8 mouse cellular contexts compared by ENCODE assay signal in genomic region chr13:81656091-81656850, GRCm38 (mm10). TPM values are rescaled to one million over a fixed set of nuclear protein-coding genes. Genes with fewer than 3 reads are reported as not detected.
DNase-seq lines count a peak whose midpoint lies in the region; ATAC-seq and TF ChIP-seq lines count a peak whose summit lies in the region.

No protein-coding gene starts in this region.

- H3K4me2 ChIP-seq in heart, postnatal 0 days (ENCODE audit: low read depth, low read length), result peak overlapping the region; percentile 55
- H3K4me2 ChIP-seq in embryonic facial prominence, embryonic 11.5 days (ENCODE audit: low read depth, low read length), result no peak overlapping the region
- peak overlapping the region; percentile 64 for H3K4me2 ChIP-seq in kidney, embryonic 16.5 days (replicated peaks; ENCODE audit: low read depth, low read length)

- no peak overlapping the region for H3K4me3 ChIP-seq in heart, postnatal 0 days (ENCODE audit: low read depth, low read length)
- H3K4me3 ChIP-seq in embryonic facial prominence, embryonic 11.5 days (ENCODE audit: low read depth, low read length), result no peak overlapping the region
- no peak overlapping the region for H3K4me3 ChIP-seq in kidney, embryonic 16.5 days (ENCODE audit: low read length)

- TF ChIP-seq CTCF in heart, postnatal 0 days (IDR thresholded peaks at IDR 0.05; ENCODE audit: low read depth), result no peak

- no peaks in the 10 kb centered on the region for H3K27me3 ChIP-seq in heart, postnatal 0 days (ENCODE audit: control insufficient read depth, insufficient read depth, low read length)
- H3K27me3 ChIP-seq in embryonic facial prominence, embryonic 11.5 days (ENCODE audit: control insufficient read depth, insufficient read depth, low read length), result no peaks in the 10 kb centered on the region
- H3K27me3 ChIP-seq in kidney, embryonic 16.5 days (ENCODE audit: insufficient read depth, low read length), result no peaks in the 10 kb centered on the region

- no peak overlapping the region for H3K27ac ChIP-seq in heart, postnatal 0 days (ENCODE audit: low read depth)
- no peak overlapping the region for H3K27ac ChIP-seq in embryonic facial prominence, embryonic 11.5 days (replicated peaks; ENCODE audit: low read depth, low read length)
- no peak overlapping the region for H3K27ac ChIP-seq in kidney, embryonic 16.5 days (ENCODE audit: low read length)

- no peak for TF ChIP-seq EP300 in heart, postnatal 0 days (IDR thresholded peaks at IDR 0.05; ENCODE audit: low read depth)

- H3K36me3 ChIP-seq in heart, postnatal 0 days (replicated peaks; ENCODE audit: control insufficient read depth, insufficient read depth, low read length), result no peaks in the 10 kb centered on the region
- no peaks in the 10 kb centered on the region for H3K36me3 ChIP-seq in embryonic facial prominence, embryonic 11.5 days (replicated peaks; ENCODE audit: control insufficient read depth, insufficient read depth, low read depth, low read length)
- 0 out of 2 replicates have a peak, but pooled peaks cover 2% of the 10 kb centered on the region for H3K36me3 ChIP-seq in kidney, embryonic 16.5 days (ENCODE audit: insufficient read depth, low read length)

- no peak for DNase-seq in heart, postnatal 0 days (ENCODE audit: low spot score)
- no peak for DNase-seq in heart, adult 8-10 months (ENCODE audit: low spot score)
- peak; percentile 29 for DNase-seq in embryonic facial prominence, embryonic 11.5 days (ENCODE audit: low spot score)
- peak; percentile 32 for DNase-seq in neural tube, embryonic 10.5 days (ENCODE audit: extremely low spot score, low spot score)
- DNase-seq in adipocyte (ENCODE audit: low spot score), result no peak
- no peak for DNase-seq in urinary bladder, adult 18-20 months (ENCODE audit: low spot score in 2 of 2)

- H3K9me3 ChIP-seq in heart, postnatal 0 days (replicated peaks; ENCODE audit: control insufficient read depth, low read length), result no peaks in the 10 kb centered on the region
- no peaks in the 10 kb centered on the region for H3K9me3 ChIP-seq in embryonic facial prominence, embryonic 11.5 days (replicated peaks; ENCODE audit: control insufficient read depth, low read length)
- H3K9me3 ChIP-seq in kidney, embryonic 16.5 days (ENCODE audit: low read length), result no peaks in the 10 kb centered on the region

- no peak overlapping the region for H3K9ac ChIP-seq in heart, postnatal 0 days (replicated peaks; ENCODE audit: low read depth, low read length)
- no peak overlapping the region for H3K9ac ChIP-seq in embryonic facial prominence, embryonic 11.5 days (replicated peaks; ENCODE audit: low read length)
- H3K9ac ChIP-seq in kidney, embryonic 16.5 days (replicated peaks; ENCODE audit: low read length), result no peak overlapping the region

- no peak for ATAC-seq in heart, postnatal 0 days (ENCODE audit: insufficient read depth, low read depth)
- no peak for ATAC-seq in embryonic facial prominence, embryonic 11.5 days (replicated peaks; ENCODE audit: insufficient number of reproducible peaks, low FRiP score, low TSS enrichment, low read depth)
- no peak for ATAC-seq in kidney, embryonic 16.5 days (ENCODE audit: low FRiP score, low TSS enrichment)
- ATAC-seq in inflammation-experienced regulatory T-cells, adult 6 months, result no peak

- peaks cover 11% of the 10 kb centered on the region; the same call in 1 of the 2 replicates for H3K4me1 ChIP-seq in heart, postnatal 0 days (ENCODE audit: control insufficient read depth, insufficient read depth)
- no peaks in the 10 kb centered on the region for H3K4me1 ChIP-seq in embryonic facial prominence, embryonic 11.5 days (ENCODE audit: control insufficient read depth, insufficient read depth, low read length)
- H3K4me1 ChIP-seq in kidney, embryonic 16.5 days (ENCODE audit: insufficient read depth, low read length), result peaks cover 16% of the 10 kb centered on the region

- WGBS in heart, postnatal 0 days, result 50% methylated on average over 14 of the region's 14 CpGs
- 24% methylated on average over 14 of the region's 14 CpGs for WGBS in embryonic facial prominence, embryonic 11.5 days
- 35% methylated on average over 14 of the region's 14 CpGs for WGBS in kidney, embryonic 16.5 days

RNA-seq across cellular contexts. Expression of gene Lysmd3, which starts 1.2 kb away (rescaled TPM):
- total RNA-seq in heart, postnatal 0 days (2014; rRNA removed; ENCODE audit: low replicate concordance), result 23.8 and 62.8 TPM in 2 replicates
- polyA plus RNA-seq in heart, postnatal 0 days (2015; fragmentation: Nextera tagmentation; extraction: Ambion mirVana), result 14.9 and 16.3 TPM in 2 replicates
- 10 to 100 TPM; 11.9 to 15.0 (median 14.2) TPM for total RNA-seq in heart, adult 8-10 months (2022)
- 31.8 and 33.9 TPM in 2 replicates for polyA plus RNA-seq in embryonic facial prominence, embryonic 11.5 days (2014; fragmentation: Nextera tagmentation; extraction: Ambion mirVana)
- polyA plus RNA-seq in kidney, embryonic 16.5 days (2015; fragmentation: Nextera tagmentation; extraction: Ambion mirVana), result 23.7 and 26.0 TPM in 2 replicates
- 10 to 100 TPM; 15.7 to 26.2 (median 20.9) TPM for polyA plus RNA-seq in inflammation-experienced regulatory T-cells, adult 6 months (2017; shearing (Covaris generic))

RNA-seq across cellular contexts. Expression of gene Adgrv1, which starts 23.3 kb away (rescaled TPM):
- 0.54 and 10.5 TPM in 2 replicates for total RNA-seq in heart, postnatal 0 days (2014; rRNA removed; ENCODE audit: low replicate concordance)
- 0.65 and 0.68 TPM in 2 replicates for polyA plus RNA-seq in heart, postnatal 0 days (2015; fragmentation: Nextera tagmentation; extraction: Ambion mirVana)
- under 1 TPM; 0.05 to 0.38 (median 0.30) TPM for total RNA-seq in heart, adult 8-10 months (2022)
- 8.0 and 8.3 TPM in 2 replicates for polyA plus RNA-seq in embryonic facial prominence, embryonic 11.5 days (2014; fragmentation: Nextera tagmentation; extraction: Ambion mirVana)
- polyA plus RNA-seq in kidney, embryonic 16.5 days (2015; fragmentation: Nextera tagmentation; extraction: Ambion mirVana), result 4.3 and 4.5 TPM in 2 replicates
- under 1 TPM; 0.24 to 0.54 (median 0.31) TPM for polyA plus RNA-seq in inflammation-experienced regulatory T-cells, adult 6 months (2017; shearing (Covaris generic))

RNA-seq across cellular contexts. Expression of gene Polr3g, which starts 54.5 kb away (rescaled TPM):
- total RNA-seq in heart, postnatal 0 days (2014; rRNA removed; ENCODE audit: low replicate concordance), result 2.6 and 3.7 TPM in 2 replicates
- 4.2 and 5.5 TPM in 2 replicates for polyA plus RNA-seq in heart, postnatal 0 days (2015; fragmentation: Nextera tagmentation; extraction: Ambion mirVana)
- total RNA-seq in heart, adult 8-10 months (2022), result 1 to 10 TPM; 4.3 to 5.9 (median 5.4) TPM
- polyA plus RNA-seq in embryonic facial prominence, embryonic 11.5 days (2014; fragmentation: Nextera tagmentation; extraction: Ambion mirVana), result 17.6 and 20.0 TPM in 2 replicates
- polyA plus RNA-seq in kidney, embryonic 16.5 days (2015; fragmentation: Nextera tagmentation; extraction: Ambion mirVana), result 10.9 and 11.9 TPM in 2 replicates
- polyA plus RNA-seq in inflammation-experienced regulatory T-cells, adult 6 months (2017; shearing (Covaris generic)), result 1 to 10 TPM; 8.5 to 9.9 (median 9.3) TPM

RNA-seq across cellular contexts. Expression of gene Mblac2, which starts 54.9 kb away (rescaled TPM):
- total RNA-seq in heart, postnatal 0 days (2014; rRNA removed; ENCODE audit: low replicate concordance), result 1.8 and 4.2 TPM in 2 replicates
- 5.9 and 7.0 TPM in 2 replicates for polyA plus RNA-seq in heart, postnatal 0 days (2015; fragmentation: Nextera tagmentation; extraction: Ambion mirVana)
- total RNA-seq in heart, adult 8-10 months (2022), result 1 to 10 TPM; 4.8 to 7.6 (median 6.3) TPM
- polyA plus RNA-seq in embryonic facial prominence, embryonic 11.5 days (2014; fragmentation: Nextera tagmentation; extraction: Ambion mirVana), result 4.3 and 6.4 TPM in 2 replicates
- polyA plus RNA-seq in kidney, embryonic 16.5 days (2015; fragmentation: Nextera tagmentation; extraction: Ambion mirVana), result 8.9 and 9.5 TPM in 2 replicates
- 10 to 100 TPM in 2 of 3 experiments, 1 to 10 TPM in 1; 5.2 to 15.0 (median 14.6) TPM for polyA plus RNA-seq in inflammation-experienced regulatory T-cells, adult 6 months (2017; shearing (Covaris generic))

Comparison
In these comparisons a context has a peak if more than half of its experiments do, and no peak if none do; other contexts are left out.
1. DNase-seq: peak in embryonic facial prominence, embryonic 11.5 days (single experiment) and neural tube, embryonic 10.5 days (single experiment); none in heart, postnatal 0 days (single experiment), heart, adult 8-10 months (single experiment), adipocyte (single experiment) and urinary bladder, adult 18-20 months (0 of 2).